Mouse (Mus musculus): ENCODE measurements around the gene Larp1.
A peak's percentile ranks its signal among the peaks of the same experiment; 100 is the strongest.

Gene Larp1

DNA sequence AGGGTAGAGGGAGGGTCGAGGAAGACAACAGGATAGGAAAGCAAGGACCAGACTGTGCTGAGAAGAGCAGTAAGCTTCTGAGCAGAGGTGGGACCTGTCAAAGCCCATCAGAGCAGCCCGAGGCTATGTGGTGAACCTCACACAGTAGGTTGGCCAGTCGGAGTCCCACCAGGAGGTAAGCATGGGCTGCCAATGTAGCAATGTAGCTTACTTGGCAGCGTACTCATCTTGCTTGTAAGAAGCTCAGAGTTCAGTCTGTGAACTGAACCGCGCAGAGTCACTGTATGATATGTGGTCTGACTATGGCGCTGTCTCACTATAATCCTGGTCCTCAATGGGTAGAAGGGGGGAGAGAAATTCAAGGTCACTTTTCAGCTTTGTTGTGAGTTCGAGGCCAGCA is 5.7 kb upstream of the Larp1 start:
- DNase-seq (ENCODE audit: low read depth) = no peak

DNA sequence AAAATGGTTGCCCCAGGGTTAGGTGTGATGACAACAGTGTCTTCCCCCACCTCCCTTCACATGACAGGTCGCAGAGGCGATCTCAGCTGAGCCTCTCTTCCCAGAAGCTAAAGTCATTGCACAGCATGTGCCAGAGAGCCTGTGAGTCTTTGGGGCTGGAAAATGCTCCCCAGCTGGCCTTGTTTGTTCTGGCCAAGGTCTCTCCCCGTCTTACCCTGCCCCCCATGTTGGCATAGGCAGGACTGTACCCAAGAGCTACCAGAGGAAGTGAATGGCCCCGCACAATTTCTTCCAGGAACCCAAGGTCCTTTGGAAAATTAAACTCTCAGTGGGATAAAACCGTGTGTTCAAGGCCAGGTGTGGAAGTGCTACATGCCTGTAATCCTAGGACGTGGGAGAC is 5.1 kb upstream of the Larp1 start:
- DNase-seq (ENCODE audit: low read depth) = no peak

DNA sequence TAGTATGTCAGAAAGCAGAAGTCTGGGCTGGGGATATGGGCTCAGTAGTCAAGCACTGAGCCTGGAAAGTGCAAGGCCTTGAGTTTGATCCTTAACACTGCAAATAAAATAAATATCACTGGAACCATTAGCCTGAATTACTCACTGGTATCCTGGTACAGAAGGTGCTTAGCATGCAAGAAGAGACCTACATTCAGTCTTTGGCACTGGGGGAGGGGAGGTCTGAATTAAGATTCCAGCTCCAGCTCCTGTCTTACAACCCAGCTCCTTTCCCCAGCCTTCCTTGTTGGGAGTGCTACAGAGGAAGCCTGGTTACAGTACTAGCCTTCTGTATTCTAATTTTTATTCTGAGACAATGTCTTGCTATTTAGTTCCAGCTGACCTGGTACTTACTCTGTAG is 3.8 kb upstream of the Larp1 start:
- DNase-seq (ENCODE audit: low read depth) = no peak

DNA sequence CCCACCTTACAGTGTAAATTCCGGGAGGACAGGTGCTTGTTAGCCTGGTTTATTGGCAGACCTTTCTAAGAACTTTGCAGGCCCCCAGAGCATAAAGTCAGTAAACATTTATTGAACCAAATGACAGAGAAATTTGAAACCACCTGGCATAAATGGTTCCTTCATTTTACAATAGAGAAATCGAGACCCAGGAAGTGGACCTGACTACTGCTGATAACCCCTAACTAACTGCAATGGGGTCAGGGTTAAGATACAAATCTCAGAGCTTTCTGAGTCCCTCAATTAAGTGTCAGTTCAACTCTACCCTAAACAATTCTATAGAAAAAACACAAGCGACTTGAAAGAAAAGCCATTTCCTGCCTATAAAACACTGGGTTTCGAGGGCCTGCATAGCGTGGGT is 851 bp upstream of the Larp1 start:
- no peak for DNase-seq (ENCODE audit: low read depth)

DNA sequence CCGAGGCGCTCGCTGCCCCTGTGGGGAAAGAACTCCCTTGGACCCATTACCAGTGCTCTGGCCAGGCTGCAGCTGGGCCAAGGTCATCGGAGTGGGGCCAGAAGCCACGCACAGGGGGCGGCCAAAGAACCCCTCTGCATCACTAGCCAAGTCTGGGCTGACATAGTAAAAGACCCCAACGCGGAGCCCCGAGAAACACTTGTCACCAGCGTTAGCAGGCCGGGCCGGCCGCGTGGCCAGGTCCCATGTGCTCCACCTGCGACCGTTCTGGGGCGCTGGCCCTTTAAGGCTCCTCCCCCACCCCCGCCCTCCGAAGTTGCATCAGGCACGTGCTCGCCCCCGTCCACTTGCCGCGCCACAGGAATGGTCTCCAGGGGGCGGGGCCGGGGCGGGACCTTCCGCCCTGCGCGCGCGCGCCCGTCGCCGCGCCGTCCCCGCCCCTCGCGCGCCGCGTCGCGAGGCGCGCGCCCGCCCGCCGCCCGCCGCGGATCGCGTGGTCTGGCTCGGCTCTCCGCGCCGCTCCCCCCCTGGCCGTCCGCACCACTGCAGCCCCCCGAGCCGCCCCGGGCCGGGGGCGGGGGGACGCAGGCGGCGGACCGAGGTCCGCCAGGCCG is 320 bp upstream of the Larp1 start:
- peak; percentile 94 for DNase-seq (ENCODE audit: low read depth)

DNA sequence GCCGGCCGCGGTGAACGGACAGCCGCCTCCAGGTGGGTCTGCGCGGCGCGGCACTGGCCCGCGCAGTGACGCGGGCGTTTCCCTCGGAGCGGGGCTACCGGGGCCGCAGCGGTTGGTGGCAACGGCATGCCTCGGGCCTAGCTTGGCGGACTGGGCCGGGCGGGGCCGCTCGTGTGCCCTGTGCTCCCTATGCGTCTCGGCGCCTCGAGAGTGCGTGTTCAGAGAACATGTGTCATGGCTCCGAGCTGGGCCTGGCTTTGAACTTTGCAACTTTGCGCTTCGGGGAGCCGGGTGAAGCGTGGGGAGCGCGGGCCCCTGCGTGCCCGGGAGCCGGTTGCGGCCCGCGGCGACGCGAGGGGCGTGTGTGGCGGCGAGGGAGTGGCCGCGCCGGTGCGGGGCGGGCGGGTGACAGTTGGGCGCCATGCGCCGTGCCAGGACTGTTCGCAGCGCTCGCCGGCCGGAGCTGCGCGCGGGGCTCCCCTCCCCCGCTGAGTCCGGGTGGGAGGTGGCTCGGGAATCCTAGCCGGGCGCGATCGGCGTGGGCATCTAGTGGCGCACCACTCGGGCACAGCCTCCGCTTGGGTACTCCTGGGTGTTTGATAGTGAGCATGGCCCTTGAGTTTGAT is 765 bp downstream of the Larp1 start:
- DNase-seq (ENCODE audit: low read depth) = peak; percentile 79

DNA sequence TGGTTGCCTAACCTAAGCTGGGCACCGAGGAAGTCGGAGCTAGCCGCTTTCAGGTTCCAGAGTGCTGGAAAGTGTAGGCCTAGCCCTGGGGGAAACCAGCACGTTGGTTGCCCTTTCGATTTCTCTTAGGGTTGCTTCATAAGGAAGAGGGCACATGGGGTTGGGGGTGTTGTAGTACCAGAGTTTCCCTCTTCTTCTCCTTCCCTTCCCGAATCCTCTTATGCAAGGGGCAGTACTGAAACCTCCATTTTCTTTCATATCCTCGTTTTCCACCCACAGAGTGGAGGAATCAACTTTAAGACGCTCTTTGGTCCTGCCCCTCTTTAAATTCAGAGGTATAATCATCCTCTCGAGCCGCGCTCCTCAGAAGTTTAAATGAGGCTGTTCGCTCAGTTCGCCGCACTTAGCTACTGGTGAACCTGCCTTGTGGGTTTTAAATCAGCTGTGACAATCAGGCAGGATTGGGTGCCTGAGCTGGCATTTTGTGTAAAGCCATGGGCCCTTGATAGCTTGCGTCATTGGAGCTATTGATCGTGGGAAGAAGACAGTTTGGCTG is 1.4 kb downstream of the Larp1 start:
- peak; percentile 70 for DNase-seq (ENCODE audit: low read depth)

DNA sequence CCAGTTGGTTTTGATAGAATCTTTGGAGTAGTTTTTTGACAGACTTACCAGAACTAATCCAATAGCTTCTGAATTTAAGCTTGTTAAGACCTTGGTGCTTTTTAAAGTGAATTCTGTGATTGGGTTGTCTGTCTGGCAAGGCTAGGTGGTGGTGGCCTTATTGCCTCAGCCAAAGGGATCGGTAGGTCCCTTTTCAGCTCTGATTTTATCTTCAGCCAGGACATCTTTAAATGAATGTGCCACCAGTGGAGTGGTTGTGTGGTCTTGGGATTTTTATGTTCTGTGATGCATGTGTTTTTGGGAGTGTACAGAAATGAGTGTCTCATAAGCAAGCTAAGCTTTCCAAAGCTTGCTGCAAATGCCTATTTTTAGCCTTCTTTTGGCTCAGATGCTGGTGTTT is 2.1 kb downstream of the Larp1 start:
- no peak for DNase-seq (ENCODE audit: low read depth)

DNA sequence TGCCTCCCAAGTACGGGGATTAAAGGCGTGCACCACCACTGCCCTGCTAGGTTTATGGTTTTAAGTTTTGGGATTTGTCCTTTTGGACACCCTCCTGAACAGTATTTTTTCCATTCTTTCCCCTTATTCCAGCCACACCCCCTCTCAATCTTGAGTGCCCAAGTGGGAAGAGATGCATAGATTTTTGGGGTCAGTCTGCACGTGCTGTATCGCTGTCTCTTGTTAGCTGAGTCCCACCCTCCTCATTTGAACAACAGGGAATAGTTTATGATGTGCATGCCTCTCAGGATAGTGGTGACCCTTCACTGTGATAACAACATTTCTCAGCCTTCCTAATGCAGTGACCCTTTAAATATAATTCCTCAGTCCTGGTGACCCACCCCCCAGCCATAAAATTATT is 2.9 kb downstream of the Larp1 start:
- no peak for DNase-seq (ENCODE audit: low read depth)

DNA sequence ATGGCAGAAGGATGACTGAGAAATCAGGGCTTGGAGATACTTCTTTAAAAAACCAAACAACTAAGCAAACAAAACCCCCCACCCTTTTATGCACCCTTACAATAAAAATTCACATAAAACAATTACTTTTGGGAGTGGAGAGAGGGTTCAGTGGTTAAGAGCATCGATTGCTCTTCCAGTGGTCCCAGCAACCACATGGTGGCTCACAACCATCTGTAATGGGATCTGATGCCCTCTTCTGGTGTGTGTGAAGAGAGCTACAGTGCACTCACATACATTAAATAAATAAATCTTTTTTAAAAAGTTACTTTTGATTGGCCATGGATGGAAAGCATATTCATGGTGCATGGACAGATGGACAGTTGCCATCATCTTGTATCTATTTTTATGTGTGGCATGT is 3.8 kb downstream of the Larp1 start:
- DNase-seq (ENCODE audit: low read depth) = no peak

DNA sequence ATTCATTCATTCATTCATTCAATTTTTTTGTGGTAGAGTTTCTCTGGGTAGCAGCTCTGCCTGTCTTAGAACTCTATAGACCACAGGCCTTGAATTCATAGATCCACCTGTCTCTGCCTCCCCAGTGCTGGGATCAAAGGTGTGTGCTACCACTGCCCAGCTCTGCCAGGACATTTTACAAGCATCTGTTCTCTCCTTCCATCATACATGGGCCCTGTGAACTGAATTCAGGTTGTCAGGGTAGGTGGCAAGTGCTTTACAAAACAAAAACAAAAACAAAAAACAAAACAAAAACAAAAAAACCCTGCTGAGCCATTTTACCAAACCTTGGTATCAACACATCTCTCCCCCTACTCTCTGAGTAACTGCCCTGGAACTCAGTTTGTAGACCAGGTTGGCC is 4.2 kb downstream of the Larp1 start:
- no peak for DNase-seq (ENCODE audit: low read depth)

DNA sequence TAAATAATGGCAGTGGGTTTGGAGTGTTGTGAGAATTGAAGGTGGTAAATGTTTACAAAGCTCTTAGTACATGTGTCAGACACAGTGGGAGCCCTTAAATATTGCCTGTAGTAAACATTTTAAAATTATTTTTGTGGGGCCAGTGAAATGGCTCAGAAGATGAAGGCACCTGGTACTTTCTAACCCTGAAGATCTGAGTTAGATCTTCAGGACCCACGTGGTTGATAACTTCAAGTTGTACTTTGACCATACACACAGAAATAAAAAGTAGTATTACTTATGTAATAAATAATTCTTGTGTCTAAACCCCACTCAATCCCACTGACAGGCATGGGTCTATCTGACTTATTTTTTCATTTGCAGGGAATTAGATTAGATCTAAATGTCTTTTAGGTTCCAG is 5.7 kb downstream of the Larp1 start:
- DNase-seq (ENCODE audit: low read depth) = no peak

DNA sequence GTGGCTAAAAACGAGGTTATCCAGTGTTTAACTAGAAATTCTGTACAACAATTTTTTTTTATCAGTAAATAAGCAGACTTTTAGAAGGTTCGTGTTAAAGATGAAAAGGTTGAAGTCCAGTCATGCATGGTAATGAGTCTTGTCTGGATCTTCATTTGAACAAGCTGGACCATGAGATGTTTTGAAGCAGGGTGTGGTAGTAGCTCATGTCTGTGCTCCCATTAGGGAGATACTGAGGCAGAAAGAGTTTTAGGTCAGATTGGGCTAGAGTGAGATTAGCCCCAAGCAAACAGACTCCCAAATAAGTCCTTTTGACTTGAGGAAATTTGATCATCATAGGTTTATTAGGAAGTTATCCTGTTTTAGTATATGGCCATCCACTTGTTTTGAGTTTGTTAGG is 6.5 kb downstream of the Larp1 start:
- DNase-seq (ENCODE audit: low read depth) = no peak

DNA sequence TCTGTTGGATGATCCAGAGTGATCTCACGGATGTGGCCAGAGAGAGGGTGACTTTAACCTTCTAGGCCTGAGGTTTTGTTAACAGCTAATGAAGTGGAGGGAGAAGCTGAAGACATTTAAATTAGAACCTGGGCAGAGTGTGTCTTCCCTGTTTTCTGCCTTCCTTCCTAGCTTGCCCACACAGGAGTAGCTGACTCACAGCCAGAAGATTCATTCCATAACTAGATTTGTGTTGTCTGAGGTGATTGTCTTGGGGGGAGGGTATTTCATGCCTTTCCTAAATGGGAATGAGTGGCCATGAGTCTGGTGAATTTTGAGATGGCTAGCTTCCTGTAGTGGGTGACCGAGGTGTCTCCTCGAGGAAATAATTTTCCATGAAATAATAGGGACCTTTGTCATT is 7.5 kb downstream of the Larp1 start:
- no peak for DNase-seq (ENCODE audit: low read depth)

DNA sequence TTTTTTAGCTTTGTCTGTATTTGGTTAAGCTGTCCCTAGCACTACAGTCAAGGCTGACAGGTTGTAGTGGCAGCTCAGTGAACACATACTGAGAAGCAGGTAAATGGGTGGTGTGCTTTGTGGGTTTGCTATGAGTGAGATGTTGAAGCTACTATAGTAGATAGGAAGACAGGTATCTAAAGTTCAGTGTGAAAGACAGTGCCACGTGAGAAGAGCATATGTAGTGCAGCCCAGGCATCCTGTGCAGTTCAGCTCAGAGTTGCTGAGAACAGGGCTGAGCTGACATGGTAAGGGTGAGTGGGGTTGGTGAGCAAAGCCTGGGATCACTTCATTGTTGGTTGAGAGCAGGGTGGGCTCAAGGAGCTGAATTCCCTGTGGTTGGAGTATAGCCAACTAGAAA is 8.6 kb downstream of the Larp1 start:
- no peak for DNase-seq (ENCODE audit: low read depth)

DNA sequence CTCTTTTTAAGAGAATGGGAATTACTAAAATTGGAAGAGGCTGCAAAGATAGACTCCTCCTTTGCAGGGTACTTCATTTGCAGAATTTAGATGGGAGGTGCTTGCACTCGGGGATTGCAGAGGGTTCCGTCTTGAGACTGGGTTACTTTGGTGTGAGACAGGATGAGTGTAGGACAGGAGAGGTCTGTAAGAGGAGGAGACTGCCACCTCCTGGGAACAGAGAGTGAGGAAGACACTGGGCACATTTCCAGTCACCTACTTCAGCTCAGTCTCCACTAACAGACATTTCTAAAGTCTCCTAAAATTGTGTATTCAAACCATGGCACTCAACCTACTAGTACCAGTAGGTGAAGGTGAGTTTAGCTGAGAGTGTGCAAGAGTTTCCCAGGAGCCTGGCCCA is 9.4 kb downstream of the Larp1 start:
- peak; percentile 42 for DNase-seq (ENCODE audit: low read depth)

DNA sequence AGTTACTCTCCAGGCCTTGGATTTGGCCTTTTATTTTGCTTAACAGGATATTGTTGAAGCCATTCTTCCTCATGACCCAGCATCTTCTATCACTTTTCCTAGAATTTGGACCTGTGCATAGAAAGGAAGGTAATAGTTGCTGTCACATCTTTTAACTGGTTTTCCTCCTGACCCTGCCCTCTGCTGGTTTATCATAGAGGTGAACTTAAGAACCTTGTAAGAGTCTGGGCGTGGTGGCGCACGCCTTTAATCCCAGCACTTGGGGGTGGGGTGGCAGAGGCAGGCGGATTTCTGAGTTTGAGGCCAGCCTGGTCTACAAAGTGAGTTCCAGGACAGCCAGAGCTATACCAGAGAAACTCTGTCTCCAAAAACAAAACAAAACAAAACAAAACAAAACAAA is 9.8 kb downstream of the Larp1 start:
- DNase-seq (ENCODE audit: low read depth) = peak; percentile 58

DNA sequence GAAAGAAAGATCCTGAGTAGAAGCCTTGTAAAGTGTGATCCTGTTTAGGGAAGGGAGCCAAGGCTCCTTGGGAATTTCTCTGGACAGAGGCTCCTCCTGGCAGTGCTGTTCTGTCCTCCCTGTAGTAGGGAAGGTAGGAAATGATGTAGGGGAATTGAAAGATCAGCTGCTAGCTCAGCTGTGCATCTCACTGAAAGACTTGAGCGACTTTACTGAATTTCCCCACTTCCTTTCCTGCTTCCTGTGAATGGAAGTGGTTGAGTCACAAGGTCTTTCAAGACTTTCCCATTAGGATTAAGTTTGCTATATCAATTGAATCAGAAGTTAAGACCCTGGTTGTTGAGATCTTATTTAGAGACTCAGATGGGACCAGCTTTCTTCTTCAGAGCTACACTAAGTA is 12.2 kb downstream of the Larp1 start:
- no peak for DNase-seq (ENCODE audit: low read depth)

DNA sequence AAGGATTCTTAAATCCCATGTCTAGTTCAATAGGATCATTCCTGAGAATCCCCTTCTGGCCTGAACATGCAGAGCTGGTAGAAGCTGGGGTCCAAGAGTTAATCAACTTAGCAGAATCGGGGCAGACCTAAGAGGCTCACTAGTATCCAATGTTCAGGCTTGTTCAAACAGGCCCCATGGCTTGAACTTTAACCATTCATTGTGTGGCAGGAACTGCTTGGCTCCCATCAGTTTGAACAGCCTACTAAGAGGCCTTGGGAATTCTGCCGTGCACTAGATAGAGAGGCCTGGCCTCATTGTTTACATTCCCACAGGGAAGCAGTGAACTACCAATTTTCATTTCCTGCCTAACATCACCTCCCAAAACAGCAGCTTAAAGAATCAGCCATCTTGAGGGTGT is 12.8 kb downstream of the Larp1 start:
- no peak for DNase-seq (ENCODE audit: low read depth)

DNA sequence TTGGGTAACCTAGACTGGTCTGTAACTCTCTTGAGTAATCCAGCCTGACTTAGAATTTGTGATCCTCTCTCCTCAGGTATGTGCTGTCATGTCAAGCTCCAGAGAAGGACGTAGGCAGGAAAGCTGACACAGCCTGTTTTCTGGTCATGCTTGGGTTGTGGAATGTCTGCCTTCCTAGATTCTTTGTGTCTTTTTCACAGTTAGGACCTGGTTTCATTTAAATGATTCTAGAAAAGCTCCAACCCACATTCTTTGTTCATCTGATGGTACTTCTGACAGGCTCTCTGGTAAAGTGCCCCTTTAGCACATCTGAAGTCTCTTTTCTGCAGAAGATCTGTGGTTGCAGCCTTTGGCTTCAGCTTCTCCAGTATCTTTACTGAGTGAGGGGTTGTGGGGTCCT is 15.4 kb downstream of the Larp1 start:
- no peak for DNase-seq (ENCODE audit: low read depth)

DNA sequence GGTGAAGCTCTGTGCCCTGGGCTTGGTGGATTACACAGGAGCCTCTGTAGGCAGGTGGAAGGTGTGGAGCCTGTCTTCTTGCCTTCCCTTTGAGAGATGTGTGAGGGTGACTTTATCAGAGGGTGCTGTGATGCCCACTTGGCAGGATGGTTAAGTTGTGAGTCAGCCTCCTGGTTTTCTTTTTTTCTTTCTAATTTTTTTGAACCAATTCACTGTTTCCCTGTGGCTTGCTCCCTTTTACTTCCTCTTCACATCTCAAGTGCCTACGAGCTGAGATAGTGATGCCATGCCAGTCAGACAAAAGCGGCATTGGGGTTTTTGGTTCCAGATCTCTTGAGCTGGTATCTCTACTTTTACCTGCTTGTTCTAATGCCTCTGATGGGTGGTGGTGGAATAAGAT is 15.8 kb downstream of the Larp1 start:
- no peak for DNase-seq (ENCODE audit: low read depth)

DNA sequence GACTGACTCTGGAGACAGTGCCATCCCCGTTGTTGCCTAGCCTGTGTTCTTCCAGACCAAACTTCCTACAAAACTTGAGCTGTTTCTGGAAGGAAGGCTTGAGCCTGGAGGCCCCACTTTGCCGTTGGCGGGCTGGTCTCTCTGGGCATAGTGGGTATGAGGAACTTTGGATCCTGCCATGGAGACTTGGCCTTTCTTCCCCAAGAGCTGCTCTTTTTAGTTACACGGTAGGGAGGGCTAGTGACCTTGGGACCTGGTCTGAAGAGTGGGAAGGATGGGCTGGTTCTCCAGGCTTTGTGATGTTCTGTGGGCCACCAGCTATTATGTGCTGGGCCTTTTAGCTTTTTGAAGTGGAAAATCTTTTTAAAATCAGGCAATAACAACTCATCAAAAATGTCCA is 17.0 kb downstream of the Larp1 start:
- no peak for DNase-seq (ENCODE audit: low read depth)

DNA sequence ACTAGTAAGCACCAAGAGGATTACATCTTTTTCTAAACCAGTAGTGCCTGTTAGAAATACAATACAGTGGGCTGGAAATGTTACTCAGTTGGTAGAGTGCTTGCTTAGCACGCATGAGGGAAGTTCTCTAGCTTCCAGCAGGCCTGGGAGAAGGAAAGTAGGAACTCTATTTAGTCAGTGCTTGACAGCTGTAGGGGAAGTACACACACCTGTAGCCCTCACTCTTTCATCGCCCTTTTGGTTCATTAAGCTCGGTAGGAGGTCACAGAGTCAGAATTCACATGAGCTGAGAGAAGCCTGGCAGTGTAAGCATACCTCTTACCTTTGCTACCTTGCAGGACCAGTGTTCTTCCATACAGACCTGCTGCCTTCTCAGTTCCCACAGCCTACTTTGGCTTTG is 17.5 kb downstream of the Larp1 start:
- no peak for DNase-seq (ENCODE audit: low read depth)

DNA sequence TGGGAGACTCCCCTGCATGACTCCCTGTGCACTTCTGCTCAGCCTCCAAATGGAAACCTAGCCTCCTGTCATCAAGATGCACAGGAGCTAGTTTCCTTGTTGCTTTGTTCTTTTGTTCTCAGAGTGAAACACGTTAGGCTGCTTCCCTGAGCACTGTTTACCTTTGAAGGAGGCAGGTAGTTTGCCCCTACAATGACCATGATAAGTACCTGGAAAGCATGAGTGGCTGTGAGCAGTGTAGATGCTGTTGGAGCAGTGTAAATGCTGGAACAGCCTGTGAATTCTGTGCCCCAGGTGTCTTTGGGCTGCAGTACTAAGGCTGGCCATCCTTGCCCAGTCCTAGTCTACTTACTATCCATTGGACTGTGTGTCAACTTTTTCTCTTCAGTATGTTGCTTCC is 18.0 kb downstream of the Larp1 start:
- DNase-seq (ENCODE audit: low read depth) = no peak

Data from naive thymus-derived CD4-positive, alpha-beta T cell, adult 2 months (primary cell).